8 mouse cellular contexts compared by ENCODE assay signal in genomic region chr16:42874456-42874855, GRCm38 (mm10). TPM values are rescaled to one million over a fixed set of nuclear protein-coding genes. Genes with fewer than 3 reads are reported as not detected.
DNase-seq lines count a peak whose midpoint lies in the region; ATAC-seq and TF ChIP-seq lines count a peak whose summit lies in the region.

No protein-coding gene starts in this region.

- TF ChIP-seq POLR2A in MEL (IDR thresholded peaks at IDR 0.05; ENCODE audit: control insufficient read depth in 1 of 2, insufficient read depth in 1 of 2, low read depth in 1 of 2, low read length in 2 of 2, poor library complexity in 1 of 2): no peak

- H3K4me2 ChIP-seq in heart, embryonic 13.5 days: peak overlapping the region; percentile 68
- peak overlapping the region; percentile 50 for H3K4me2 ChIP-seq in kidney, postnatal 0 days (ENCODE audit: low read length)
- peak overlapping the region; percentile 40 for H3K4me2 ChIP-seq in stomach, embryonic 14.5 days (replicated peaks; ENCODE audit: low read depth, low read length)

- ATAC-seq in heart, embryonic 13.5 days (ENCODE audit: extremely low read depth, insufficient number of reproducible peaks, low FRiP score, low TSS enrichment): no peak
- no peak for ATAC-seq in kidney, postnatal 0 days (replicated peaks; ENCODE audit: low FRiP score, low read depth)
- ATAC-seq in stomach, embryonic 14.5 days (ENCODE audit: insufficient number of reproducible peaks, insufficient read depth, low FRiP score, low read depth): no peak

- peaks cover 2 to 6% of the 10 kb centered on the region in 2 experiments; a peak in 2 of 4 replicates for H3K4me1 ChIP-seq in MEL (ENCODE audit: control insufficient read depth in 1 of 2, insufficient read depth in 2 of 2, low read length in 2 of 2)
- peaks cover 22% of the 10 kb centered on the region for H3K4me1 ChIP-seq in embryonic facial prominence, embryonic 10.5 days
- peaks cover 16% of the 10 kb centered on the region; the same call in 1 of the 2 replicates for H3K4me1 ChIP-seq in heart, embryonic 13.5 days
- H3K4me1 ChIP-seq in kidney, postnatal 0 days (replicated peaks; ENCODE audit: insufficient read depth, low read length): no peaks in the 10 kb centered on the region; the same call in 1 of the 2 replicates
- H3K4me1 ChIP-seq in stomach, embryonic 14.5 days (ENCODE audit: control insufficient read depth, insufficient read depth, low read length): no peaks in the 10 kb centered on the region

- H3K4me3 ChIP-seq in MEL (ENCODE audit: control insufficient read depth in 1 of 2, insufficient read depth in 1 of 2, low read depth in 2 of 2, low read length in 2 of 2): peak overlapping the region; percentile 75 to 79
- peak overlapping the region; percentile 73 for H3K4me3 ChIP-seq in embryonic facial prominence, embryonic 10.5 days
- H3K4me3 ChIP-seq in heart, embryonic 13.5 days: peak overlapping the region; percentile 71
- peak overlapping the region; percentile 40 for H3K4me3 ChIP-seq in kidney, postnatal 0 days (replicated peaks; ENCODE audit: low read depth, low read length)
- peak overlapping the region; percentile 34 for H3K4me3 ChIP-seq in stomach, embryonic 14.5 days (ENCODE audit: low read depth, low read length)

- H3K79me2 ChIP-seq in MEL (ENCODE audit: control insufficient read depth, insufficient read depth, low read length, poor library complexity): no peaks in the 10 kb centered on the region; the same call in 1 of the 2 replicates

- H3K27me3 ChIP-seq in MEL (ENCODE audit: control insufficient read depth in 1 of 2, insufficient read depth in 2 of 2, low read length in 2 of 2): no peaks in the 10 kb centered on the region
- H3K27me3 ChIP-seq in embryonic facial prominence, embryonic 10.5 days (replicated peaks; ENCODE audit: low read depth, poor library complexity, severe bottlenecking): no peaks in the 10 kb centered on the region
- no peaks in the 10 kb centered on the region for H3K27me3 ChIP-seq in heart, embryonic 13.5 days (replicated peaks)
- no peaks in the 10 kb centered on the region for H3K27me3 ChIP-seq in kidney, postnatal 0 days (ENCODE audit: insufficient read depth, low read length)
- H3K27me3 ChIP-seq in stomach, embryonic 14.5 days (ENCODE audit: control insufficient read depth, insufficient read depth, low read length): no peaks in the 10 kb centered on the region

- no peak for TF ChIP-seq EP300 in MEL (IDR thresholded peaks at IDR 0.05; ENCODE audit: low read depth in 1 of 2, low read length in 2 of 2)

- under 1% methylated on average over 5 of the region's 5 CpGs for WGBS in embryonic facial prominence, embryonic 10.5 days
- WGBS in heart, embryonic 13.5 days: 4% methylated on average over 5 of the region's 5 CpGs
- WGBS in kidney, postnatal 0 days: 0% methylated on average over 5 of the region's 5 CpGs
- under 1% methylated on average over 5 of the region's 5 CpGs for WGBS in stomach, embryonic 14.5 days

- H3K36me3 ChIP-seq in MEL (ENCODE audit: control insufficient read depth in 1 of 2, insufficient read depth in 2 of 2, low read length in 2 of 2): peaks cover 0 to 2% of the 10 kb centered on the region in 2 experiments; a peak in 2 of 4 replicates
- no peaks in the 10 kb centered on the region for H3K36me3 ChIP-seq in embryonic facial prominence, embryonic 10.5 days (replicated peaks)
- H3K36me3 ChIP-seq in heart, embryonic 13.5 days: no peaks in the 10 kb centered on the region
- H3K36me3 ChIP-seq in kidney, postnatal 0 days (ENCODE audit: insufficient read depth, low read length): no peaks in the 10 kb centered on the region
- H3K36me3 ChIP-seq in stomach, embryonic 14.5 days (ENCODE audit: control insufficient read depth, insufficient read depth, low read length): no peaks in the 10 kb centered on the region

- TF ChIP-seq RAD21 in MEL (IDR thresholded peaks at IDR 0.05; ENCODE audit: low read depth, low read length): no peak

- no peaks in the 10 kb centered on the region for H3K9me3 ChIP-seq in MEL (replicated peaks; ENCODE audit: insufficient read depth, low read length)
- no peaks in the 10 kb centered on the region for H3K9me3 ChIP-seq in embryonic facial prominence, embryonic 10.5 days
- H3K9me3 ChIP-seq in heart, embryonic 13.5 days: no peaks in the 10 kb centered on the region
- H3K9me3 ChIP-seq in kidney, postnatal 0 days (replicated peaks; ENCODE audit: low read length): no peaks in the 10 kb centered on the region
- H3K9me3 ChIP-seq in stomach, embryonic 14.5 days (ENCODE audit: control insufficient read depth, low read depth, low read length): no peaks in the 10 kb centered on the region

- no peak for TF ChIP-seq CTCF in MEL (IDR thresholded peaks at IDR 0.05 in 2 of 3, conservative IDR thresholded peaks at IDR 0.05 in 1 of 3; ENCODE audit: control insufficient read depth in 1 of 3, insufficient read depth in 1 of 3, low read depth in 2 of 3, low read length in 3 of 3, poor library complexity in 1 of 3, severe bottlenecking in 1 of 3)
- no peak for TF ChIP-seq CTCF in kidney, postnatal 0 days (IDR thresholded peaks at IDR 0.05; ENCODE audit: low read depth)

- H3K27ac ChIP-seq in MEL (ENCODE audit: control insufficient read depth, low read depth, low read length): peak overlapping the region; percentile 98
- peak overlapping the region; percentile 97 for H3K27ac ChIP-seq in embryonic facial prominence, embryonic 10.5 days (replicated peaks)
- peak overlapping the region; percentile 96 for H3K27ac ChIP-seq in heart, embryonic 13.5 days (replicated peaks)
- H3K27ac ChIP-seq in kidney, postnatal 0 days: peak overlapping the region; percentile 92
- H3K27ac ChIP-seq in stomach, embryonic 14.5 days (ENCODE audit: low read length): peak overlapping the region; percentile 94

- DNase-seq in 3T3-L1 (ENCODE audit: low read depth, low spot score): peak; percentile 82
- no peak for DNase-seq in MEL (ENCODE audit: low read depth, low spot score)
- peak; percentile 56 for DNase-seq in embryonic facial prominence, embryonic 10.5 days (ENCODE audit: low spot score)
- peak; percentile 91 for DNase-seq in kidney, postnatal 0 days (ENCODE audit: low spot score)
- DNase-seq in lung, postnatal 10 days: peak; percentile 86
- no peak for DNase-seq in layer of hippocampus, adult 9-10 months (ENCODE audit: low spot score)

- peak overlapping the region; percentile 90 for H3K9ac ChIP-seq in MEL (ENCODE audit: control insufficient read depth, low read depth, low read length, poor library complexity, severe bottlenecking)
- H3K9ac ChIP-seq in heart, embryonic 13.5 days: peak overlapping the region; percentile 80
- H3K9ac ChIP-seq in kidney, postnatal 0 days (ENCODE audit: low read depth, low read length): peak overlapping the region; percentile 56; the same call in 1 of the 2 replicates
- H3K9ac ChIP-seq in stomach, embryonic 14.5 days (replicated peaks; ENCODE audit: low read depth, low read length): peak overlapping the region; percentile 32; the same call in 1 of the 2 replicates

TF ChIP-seq in MEL, 35 proteins besides CTCF, POLR2A, EP300 and RAD21:
- TF ChIP-seq RCOR1 (IDR thresholded peaks at IDR 0.05; ENCODE audit: low read depth, low read length) (0 out of 2 replicates have a peak, but pooled peaks have one; percentile 15), NRF1 (IDR thresholded peaks at IDR 0.05; ENCODE audit: insufficient read depth, low read depth, low read length, poor library complexity, severe bottlenecking) (no peak), GATA1 (IDR thresholded peaks at IDR 0.05; ENCODE audit: low read depth, low read length) (no peak), ELF1 (IDR thresholded peaks at IDR 0.05; ENCODE audit: low read depth, low read length) (0 out of 2 replicates have a peak, but pooled peaks have one; percentile 28), TCF12 (IDR thresholded peaks at IDR 0.05; ENCODE audit: low read depth, low read length) (0 out of 2 replicates have a peak, but pooled peaks have one; percentile 13), TBP (IDR thresholded peaks at IDR 0.05; ENCODE audit: low read depth, low read length) (0 out of 2 replicates have a peak, but pooled peaks have one; percentile 26), POLR2AphosphoS2 (IDR thresholded peaks at IDR 0.05; ENCODE audit: low read length) (no peak)
TF ChIP-seq in MEL: peak in this region for 4.

RNA-seq across cellular contexts. Expression of gene Zbtb20, which starts 1.2 kb away (rescaled TPM):
- total RNA-seq in MEL (2012; rRNA removed): 0.26 and 0.27 TPM in 2 replicates
- polyA plus RNA-seq in MEL (2012; ENCODE audit: insufficient read depth in 1 of 2, insufficient read length in 2 of 2, low read depth in 1 of 2, low replicate concordance in 2 of 2, missing spikeins in 1 of 2): under 1 TPM in 1 of 2 experiments, not detected in 1; 0.17 TPM
- polyA plus RNA-seq in embryonic facial prominence, embryonic 10.5 days (2016; fragmentation: Nextera tagmentation; extraction: Ambion mirVana): 19.6 and 20.1 TPM in 2 replicates
- 30.9 and 33.5 TPM in 2 replicates for polyA plus RNA-seq in heart, embryonic 13.5 days (2015; fragmentation: Nextera tagmentation; extraction: Ambion mirVana)
- polyA plus RNA-seq in kidney, postnatal 0 days (2015; fragmentation: Nextera tagmentation; extraction: Ambion mirVana): 36.8 and 43.9 TPM in 2 replicates
- 30.0 and 35.1 TPM in 2 replicates for polyA plus RNA-seq in stomach, embryonic 14.5 days (2014; fragmentation: Nextera tagmentation; extraction: Ambion mirVana)

Comparison
In these comparisons a context has a peak if more than half of its experiments do, and no peak if none do; other contexts are left out.
1. DNase-seq: peak in 3T3-L1 (single experiment), embryonic facial prominence, embryonic 10.5 days (single experiment), kidney, postnatal 0 days (single experiment) and lung, postnatal 10 days (single experiment); none in MEL (single experiment) and layer of hippocampus, adult 9-10 months (single experiment).
2. H3K9ac ChIP-seq: peak in every context shown above with its lines; median percentile 90 in MEL; 80 in heart, embryonic 13.5 days; 56 in kidney, postnatal 0 days; 32 in stomach, embryonic 14.5 days.
3. RNA of gene Zbtb20, which starts 1.2 kb away (polyA plus RNA-seq): 36.8 to 43.9 TPM in kidney, postnatal 0 days, 30.0 to 35.1 TPM in stomach, embryonic 14.5 days, 30.9 to 33.5 TPM in heart, embryonic 13.5 days and 19.6 to 20.1 TPM in embryonic facial prominence, embryonic 10.5 days; 0.17 TPM in MEL; every median in the first group is over 10 times any median in the second.
4. Peak in every context shown above with its lines, with median percentiles within 50 percentile points of each other: H3K27ac ChIP-seq, H3K4me3 ChIP-seq and H3K4me2 ChIP-seq.